Mouse (Mus musculus): Measurements from ENCODE around the gene Zscan21.
A peak's percentile ranks its signal among the peaks of the same experiment; 100 is the strongest.
"Not testable (repeated sequence)": the region's sequence is repeated elsewhere in the genome, so short reads cannot be mapped to it uniquely, and the experiment has no call there.

- TF ChIP-seq CTCF (IDR thresholded peaks at IDR 0.05), result peak; percentile 22; the same call in 1 of the 2 replicates
- TF ChIP-seq POLR2A, EP300 (IDR thresholded peaks at IDR 0.05; ENCODE audit: insufficient read depth, low read depth, low read length): not testable (repeated sequence)
Observed at GRCm38 (mm10) chr5:138109847-138110396, 6.8 kb upstream of the Zscan21 start.

Measured in heart, adult 2 months (tissue).